Mouse (Mus musculus) ES-Bruce4 (cell line): ENCODE results near the gene Gm21773. TPM values are rescaled to one million over a fixed set of nuclear protein-coding genes. Genes with fewer than 3 reads are reported as not detected.
"Not testable (repeated sequence)": the region's sequence is repeated elsewhere in the genome, so short reads cannot be mapped to it uniquely, and the experiment has no call there.

Experiments used
- H3K27ac ChIP-seq: 2 replicates; pipeline ENCODE4 v1.5.1; 2012; ENCODE audit warnings: low read length, inconsistent platforms; ENCODE audit not compliant: insufficient read depth
- H3K27me3 ChIP-seq: 2 replicates; pipeline ENCODE4 v1.6.1; 2012; ENCODE audit warnings: mild to moderate bottlenecking, low read length, inconsistent platforms; ENCODE audit not compliant: control insufficient read depth, poor library complexity, insufficient read depth, severe bottlenecking
- H3K36me3 ChIP-seq: 2 replicates; pipeline ENCODE4 v1.6.1; 2012; ENCODE audit warnings: inconsistent platforms, mild to moderate bottlenecking, low read length, moderate library complexity; ENCODE audit not compliant: control insufficient read depth, poor library complexity, insufficient read depth, severe bottlenecking
- H3K4me1 ChIP-seq: one replicate; pipeline ENCODE4 v1.8.1; 2011; ENCODE audit warnings: low read length; ENCODE audit not compliant: control insufficient read depth, insufficient read depth
- H3K4me3 ChIP-seq: 2 replicates; pipeline ENCODE4 v1.5.1; 2011; ENCODE audit warnings: low read depth, mild to moderate bottlenecking, low read length
- H3K9ac ChIP-seq: 2 replicates; pipeline ENCODE4 v1.6.1; 2012; ENCODE audit warnings: low read depth, mild to moderate bottlenecking, inconsistent platforms; ENCODE audit not compliant: poor library complexity, severe bottlenecking
- H3K9me3 ChIP-seq: replicated peaks from 2 replicates; pipeline ENCODE4 v1.6.1; 2012; ENCODE audit warnings: mild to moderate bottlenecking, low read length, inconsistent platforms; ENCODE audit not compliant: control insufficient read depth, poor library complexity, insufficient read depth, severe bottlenecking
- polyA plus RNA-seq: library from polyadenylated mRNA; stranded (reverse); fragments of >200 nt; gene quantifications from 2 replicates; pipeline ENCODE4 v1.2.4, GENCODE M21; 2011; ENCODE audit warnings: low read depth; ENCODE audit not compliant: missing spikeins, insufficient read depth, insufficient read length

The Gm21773 gene
- polyA plus RNA-seq, result not detected in 2 replicates

- not testable (repeated sequence) for H3K4me3 ChIP-seq, H3K27ac ChIP-seq, H3K36me3 ChIP-seq, H3K4me1 ChIP-seq, H3K9me3 ChIP-seq, H3K27me3 ChIP-seq, H3K9ac ChIP-seq
These were observed at the start of gene Gm21773 for GRCm38 (mm10) chrY:25309260-25309659. Gene Gm21773, minus strand, starts transcription at chrY:25309360.
